Mouse (Mus musculus): ENCODE data around the gene Pde4b. TPM values are rescaled to one million over a fixed set of nuclear protein-coding genes. Genes with fewer than 3 reads are reported as not detected.

Pde4b gene
- polyA plus RNA-seq, 1 experiment from 2014 or later, result 14.6 TPM

GRCm38 (mm10) chr4:102432040-102432782 is 344.9 kb downstream of the Pde4b start:
- Histone ChIP-seq H3K36me3 (ENCODE audit: control insufficient read depth, insufficient read depth, low read length) (no peaks in the 10 kb centered on the region), H3K27me3 (replicated peaks; ENCODE audit: control insufficient read depth, insufficient read depth, low read length) (no peaks in the 10 kb centered on the region), H3K9me3 (ENCODE audit: control insufficient read depth, low read length) (no peaks in the 10 kb centered on the region), H3K4me1 (replicated peaks; ENCODE audit: control insufficient read depth, insufficient read depth, low read length) (peaks cover 17% of the 10 kb centered on the region), H3K4me2 (ENCODE audit: low read length) (no peak overlapping the region), H3K27ac (ENCODE audit: low read depth) (no peak overlapping the region), H3K9ac (ENCODE audit: low read length) (no peak overlapping the region), H3K4me3 (ENCODE audit: low read depth, low read length) (no peak overlapping the region)
- no peak for DNase-seq (ENCODE audit: low spot score)
- ATAC-seq (replicated peaks; ENCODE audit: low FRiP score, low TSS enrichment, low read depth), result no peak
- WGBS, result 31% methylated on average over 9 of the region's 9 CpGs

- Histone ChIP-seq H3K27ac (ENCODE audit: low read depth) (peak overlapping the region; percentile 51; the same call in 1 of the 2 replicates), H3K4me2 (ENCODE audit: low read length) (no peak overlapping the region)
- 46% methylated on average over 5 of the region's 5 CpGs for WGBS
Observed at GRCm38 (mm10) chr4:102439401-102440118, 352.2 kb downstream of the Pde4b start.

DNA sequence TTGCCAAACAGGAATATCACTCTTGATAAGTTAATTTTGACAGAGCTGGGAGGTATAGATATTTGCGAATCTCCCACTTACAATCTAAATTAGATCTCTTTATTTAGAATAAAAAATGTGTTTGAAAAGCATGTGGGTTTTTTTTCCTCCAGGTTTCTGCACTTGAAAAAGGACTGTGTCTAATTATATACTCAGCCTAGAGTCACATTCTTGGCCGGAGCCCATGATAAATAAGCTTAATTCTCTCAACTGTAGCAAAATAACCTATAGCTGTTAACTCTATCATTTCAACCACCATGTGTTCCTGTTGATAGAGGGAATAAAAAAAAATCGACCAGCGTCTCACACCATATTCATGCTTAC is 352.8 kb downstream of the Pde4b start:
- DNase-seq (ENCODE audit: low spot score) (no peak), ATAC-seq (replicated peaks; ENCODE audit: low FRiP score, low TSS enrichment, low read depth) (no peak)
- WGBS, result 40% methylated on average over 4 of the region's 4 CpGs
- H3K27me3 ChIP-seq (replicated peaks; ENCODE audit: control insufficient read depth, insufficient read depth, low read length), result no peaks in the 10 kb centered on the region
- no peak overlapping the region for H3K4me2 ChIP-seq (ENCODE audit: low read length)
- H3K9ac ChIP-seq (ENCODE audit: low read length), result no peak overlapping the region
- no peak overlapping the region for H3K27ac ChIP-seq (ENCODE audit: low read depth)
- peaks cover 20% of the 10 kb centered on the region for H3K4me1 ChIP-seq (replicated peaks; ENCODE audit: control insufficient read depth, insufficient read depth, low read length)
- H3K9me3 ChIP-seq (ENCODE audit: control insufficient read depth, low read length), result no peaks in the 10 kb centered on the region
- no peaks in the 10 kb centered on the region for H3K36me3 ChIP-seq (ENCODE audit: control insufficient read depth, insufficient read depth, low read length)
- H3K4me3 ChIP-seq (ENCODE audit: low read depth, low read length), result no peak overlapping the region

More at GRCm38 (mm10) chr4:102439401-102440118, 352.2 kb downstream of the Pde4b start:
- H3K4me3 ChIP-seq (ENCODE audit: low read depth, low read length), result no peak overlapping the region
- no peak overlapping the region for H3K9ac ChIP-seq (ENCODE audit: low read length)
- no peaks in the 10 kb centered on the region for H3K27me3 ChIP-seq (replicated peaks; ENCODE audit: control insufficient read depth, insufficient read depth, low read length)
- DNase-seq (ENCODE audit: low spot score) (peak; percentile 65), ATAC-seq (replicated peaks; ENCODE audit: low FRiP score, low TSS enrichment, low read depth) (0 out of 2 replicates have a peak, but pooled peaks have one; percentile 58)
- H3K4me1 ChIP-seq (replicated peaks; ENCODE audit: control insufficient read depth, insufficient read depth, low read length), result peaks cover 20% of the 10 kb centered on the region
- H3K36me3 ChIP-seq (ENCODE audit: control insufficient read depth, insufficient read depth, low read length), result no peaks in the 10 kb centered on the region
- H3K9me3 ChIP-seq (ENCODE audit: control insufficient read depth, low read length), result no peaks in the 10 kb centered on the region

- Histone ChIP-seq H3K27ac (ENCODE audit: low read depth) (no peak overlapping the region), H3K9me3 (ENCODE audit: control insufficient read depth, low read length) (no peaks in the 10 kb centered on the region), H3K27me3 (replicated peaks; ENCODE audit: control insufficient read depth, insufficient read depth, low read length) (no peaks in the 10 kb centered on the region), H3K4me2 (ENCODE audit: low read length) (no peak overlapping the region), H3K4me3 (ENCODE audit: low read depth, low read length) (no peak overlapping the region), H3K36me3 (ENCODE audit: control insufficient read depth, insufficient read depth, low read length) (no peaks in the 10 kb centered on the region), H3K9ac (ENCODE audit: low read length) (no peak overlapping the region), H3K4me1 (replicated peaks; ENCODE audit: control insufficient read depth, insufficient read depth, low read length) (peaks cover 19% of the 10 kb centered on the region)
- DNase-seq (ENCODE audit: low spot score) (no peak), ATAC-seq (replicated peaks; ENCODE audit: low FRiP score, low TSS enrichment, low read depth) (no peak)
- WGBS, result 61% methylated on average over 5 of the region's 5 CpGs
Observed at GRCm38 (mm10) chr4:102443533-102443932, 356.2 kb downstream of the Pde4b start.

DNA sequence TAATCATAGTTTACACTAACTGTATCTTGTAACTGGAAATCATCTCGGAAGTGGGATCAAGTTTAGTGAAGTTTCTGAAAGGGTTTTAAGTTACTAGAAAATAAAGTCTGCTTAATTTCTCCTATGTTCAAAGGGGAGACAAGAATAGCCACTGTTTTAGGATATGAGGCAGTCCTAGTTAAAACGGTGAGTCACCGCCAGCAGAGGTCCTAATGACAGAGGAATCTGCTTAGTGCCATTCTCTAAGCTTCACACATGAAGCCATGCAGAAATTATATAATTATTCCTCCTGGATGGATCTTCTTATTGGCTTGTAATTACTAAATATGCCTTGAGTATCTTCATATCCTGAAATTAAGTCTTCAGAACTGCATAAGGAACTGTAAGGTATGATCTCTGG is 357.2 kb downstream of the Pde4b start:
- H3K36me3 ChIP-seq (ENCODE audit: control insufficient read depth, insufficient read depth, low read length), result no peaks in the 10 kb centered on the region
- H3K4me1 ChIP-seq (replicated peaks; ENCODE audit: control insufficient read depth, insufficient read depth, low read length), result peaks cover 10% of the 10 kb centered on the region
- 46% methylated on average over 3 of the region's 3 CpGs for WGBS
- H3K27ac ChIP-seq (ENCODE audit: low read depth), result no peak overlapping the region
- DNase-seq (ENCODE audit: low spot score) (no peak), ATAC-seq (replicated peaks; ENCODE audit: low FRiP score, low TSS enrichment, low read depth) (no peak)
- H3K9me3 ChIP-seq (ENCODE audit: control insufficient read depth, low read length), result no peaks in the 10 kb centered on the region
- no peaks in the 10 kb centered on the region for H3K27me3 ChIP-seq (replicated peaks; ENCODE audit: control insufficient read depth, insufficient read depth, low read length)
- H3K4me2 ChIP-seq (ENCODE audit: low read length), result no peak overlapping the region
- H3K9ac ChIP-seq (ENCODE audit: low read length), result no peak overlapping the region
- no peak overlapping the region for H3K4me3 ChIP-seq (ENCODE audit: low read depth, low read length)

DNA sequence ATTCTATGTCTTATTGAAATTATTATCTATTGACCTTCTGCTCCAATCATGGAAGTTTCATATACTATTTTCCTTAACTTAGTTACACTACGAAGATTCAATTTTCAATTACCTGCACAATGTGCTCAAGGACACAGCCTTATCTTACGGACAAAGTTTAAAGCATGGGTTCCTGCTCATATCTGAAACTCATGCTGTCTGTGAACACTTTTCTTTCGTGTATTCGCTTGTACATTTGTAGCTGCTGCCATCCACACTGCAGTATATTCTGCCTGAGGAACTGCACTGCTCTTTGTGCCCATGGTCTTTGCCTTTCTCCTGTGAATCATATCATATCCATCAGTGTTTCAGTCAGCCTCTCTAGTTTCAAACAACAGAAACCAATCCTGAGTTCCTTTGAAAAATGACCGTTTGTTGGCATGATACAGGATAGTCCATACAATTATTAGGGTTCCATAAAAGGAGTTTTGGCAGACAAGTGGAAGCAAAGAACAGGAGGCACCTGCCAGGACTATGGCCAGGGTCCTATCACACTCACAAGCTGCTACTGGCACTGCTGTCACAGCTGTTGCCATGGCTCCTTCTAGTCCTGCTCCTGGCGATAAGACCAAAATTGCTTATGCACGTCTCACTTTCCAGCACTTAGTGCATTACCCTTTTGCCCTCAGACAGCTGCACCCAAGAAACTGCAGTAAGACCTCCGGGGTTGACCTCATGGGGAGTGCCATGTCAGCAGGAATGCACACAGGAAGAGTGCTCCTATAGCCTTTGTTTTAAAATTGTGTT is 359.0 kb downstream of the Pde4b start:
- H3K4me2 ChIP-seq (ENCODE audit: low read length), result no peak overlapping the region
- H3K27ac ChIP-seq (ENCODE audit: low read depth), result no peak overlapping the region
- no peak overlapping the region for H3K9ac ChIP-seq (ENCODE audit: low read length)
- ATAC-seq (replicated peaks; ENCODE audit: low FRiP score, low TSS enrichment, low read depth), result no peak
- no peaks in the 10 kb centered on the region for H3K9me3 ChIP-seq (ENCODE audit: control insufficient read depth, low read length)
- H3K36me3 ChIP-seq (ENCODE audit: control insufficient read depth, insufficient read depth, low read length), result no peaks in the 10 kb centered on the region
- 68% methylated on average over 8 of the region's 8 CpGs for WGBS
- H3K4me1 ChIP-seq (replicated peaks; ENCODE audit: control insufficient read depth, insufficient read depth, low read length), result peaks cover 6% of the 10 kb centered on the region; the same call in 1 of the 2 replicates
- H3K27me3 ChIP-seq (replicated peaks; ENCODE audit: control insufficient read depth, insufficient read depth, low read length), result no peaks in the 10 kb centered on the region
- DNase-seq (ENCODE audit: low spot score), result no peak
- no peak overlapping the region for H3K4me3 ChIP-seq (ENCODE audit: low read depth, low read length)

- no peaks in the 10 kb centered on the region for H3K9me3 ChIP-seq (ENCODE audit: control insufficient read depth, low read length)
- H3K27ac ChIP-seq (ENCODE audit: low read depth), result no peak overlapping the region
- no peak overlapping the region for H3K4me2 ChIP-seq (ENCODE audit: low read length)
- no peak for DNase-seq (ENCODE audit: low spot score)
- no peak overlapping the region for H3K4me3 ChIP-seq (ENCODE audit: low read depth, low read length)
- WGBS, result 62% methylated on average over 3 of the region's 3 CpGs
- no peaks in the 10 kb centered on the region for H3K36me3 ChIP-seq (ENCODE audit: control insufficient read depth, insufficient read depth, low read length)
- no peak overlapping the region for H3K9ac ChIP-seq (ENCODE audit: low read length)
- peaks cover 3% of the 10 kb centered on the region; the same call in 1 of the 2 replicates for H3K4me1 ChIP-seq (replicated peaks; ENCODE audit: control insufficient read depth, insufficient read depth, low read length)
- no peaks in the 10 kb centered on the region for H3K27me3 ChIP-seq (replicated peaks; ENCODE audit: control insufficient read depth, insufficient read depth, low read length)
- no peak for ATAC-seq (replicated peaks; ENCODE audit: low FRiP score, low TSS enrichment, low read depth)
Observed at GRCm38 (mm10) chr4:102456426-102456825, 369.1 kb downstream of the Pde4b start.

GRCm38 (mm10) chr4:102459216-102459999 is 372.1 kb downstream of the Pde4b start:
- H3K9me3 ChIP-seq (ENCODE audit: control insufficient read depth, low read length), result no peaks in the 10 kb centered on the region
- no peak overlapping the region; the same call in 1 of the 2 replicates for H3K27ac ChIP-seq (ENCODE audit: low read depth)
- DNase-seq (ENCODE audit: low spot score) (no peak), ATAC-seq (replicated peaks; ENCODE audit: low FRiP score, low TSS enrichment, low read depth) (no peak)
- 32% methylated on average over 5 of the region's 5 CpGs for WGBS
- no peak overlapping the region for H3K4me2 ChIP-seq (ENCODE audit: low read length)
- peaks cover 3% of the 10 kb centered on the region; the same call in 1 of the 2 replicates for H3K4me1 ChIP-seq (replicated peaks; ENCODE audit: control insufficient read depth, insufficient read depth, low read length)
- no peaks in the 10 kb centered on the region for H3K27me3 ChIP-seq (replicated peaks; ENCODE audit: control insufficient read depth, insufficient read depth, low read length)
- no peak overlapping the region for H3K4me3 ChIP-seq (ENCODE audit: low read depth, low read length)
- no peaks in the 10 kb centered on the region for H3K36me3 ChIP-seq (ENCODE audit: control insufficient read depth, insufficient read depth, low read length)
- H3K9ac ChIP-seq (ENCODE audit: low read length), result no peak overlapping the region

Measured in intestine, embryonic 14.5 days (tissue).